Mouse (Mus musculus) hindbrain, postnatal 0 days (tissue): ENCODE data around the gene Slitrk6. TPM values are rescaled to one million over a fixed set of nuclear protein-coding genes. Genes with fewer than 3 reads are reported as not detected.

Experiments used
- ATAC-seq: fragments of 200-750 bp; cut with Nextera tagmentation; 2 replicates; pipeline ENCODE4 v1.8.0; 2017; ENCODE audit warnings: mild to moderate bottlenecking, moderate TSS enrichment, moderate library complexity
- DNase-seq: peaks from one replicate; pipeline ENCODE4 v3.0.0-alpha.2; 2015; ENCODE audit warnings: low spot score
- H3K27ac ChIP-seq: fragments of 300-500 bp; sonication (generic); 2 replicates; pipeline ENCODE4 v1.5.1; 2014; ENCODE audit warnings: mild to moderate bottlenecking
- H3K27me3 ChIP-seq: fragments of 300-500 bp; sonication (generic); 2 replicates; pipeline ENCODE4 v1.6.1; 2014; ENCODE audit warnings: low read length, mixed read lengths; ENCODE audit not compliant: insufficient read depth
- H3K36me3 ChIP-seq: fragments of 300-500 bp; sonication (generic); 2 replicates; pipeline ENCODE4 v1.6.1; 2014; ENCODE audit warnings: low read length, mixed read lengths; ENCODE audit not compliant: insufficient read depth
- H3K4me1 ChIP-seq: fragments of 300-500 bp; sonication (generic); 2 replicates; pipeline ENCODE4 v1.6.1; 2014; ENCODE audit warnings: antibody characterized with exemption, low read length, mixed read lengths; ENCODE audit not compliant: insufficient read depth
- H3K4me2 ChIP-seq: fragments of 300-500 bp; sonication (generic); 2 replicates; pipeline ENCODE4 v1.6.1; 2014; ENCODE audit warnings: low read depth, mild to moderate bottlenecking, low read length, moderate library complexity, mixed read lengths
- H3K4me3 ChIP-seq: fragments of 300-500 bp; sonication (generic); 2 replicates; pipeline ENCODE4 v1.5.1; 2014; ENCODE audit warnings: low read length
- H3K9ac ChIP-seq: fragments of 300-500 bp; sonication (generic); replicated peaks from 2 replicates; pipeline ENCODE4 v1.6.1; 2014; ENCODE audit warnings: mild to moderate bottlenecking, low read length, moderate library complexity, mixed read lengths
- H3K9me3 ChIP-seq: fragments of 300-500 bp; sonication (generic); 2 replicates; pipeline ENCODE4 v1.6.1; 2016; ENCODE audit warnings: low read length, mixed read lengths
- CTCF ChIP-seq: IDR thresholded peaks from 2 replicates; pipeline ENCODE4 v1.5.1; 2016; ENCODE audit warnings: antibody characterized with exemption, control low read depth, low read depth
- WGBS: fragments of 180-500 bp; shearing (Covaris S2); extraction: QIAGEN DNeasy Blood & Tissue Kit; methylation state at CpG from one replicate; pipeline ENCODE4 v1.1.7; 2014; 5-methylcytosine and 5-hydroxymethylcytosine counted together
- polyA plus RNA-seq: library from polyadenylated mRNA; unstranded; fragments of >200 nt; fragmentation: Nextera tagmentation; extraction: Ambion mirVana; gene quantifications from 2 replicates; pipeline ENCODE4 v1.2.1, GENCODE M21; 2015
- total RNA-seq: library from RNA; depleted of rRNA; stranded (reverse); fragments of >200 nt; gene quantifications from 2 replicates; pipeline ENCODE4 v1.2.3, GENCODE M21; 2014; rRNA removed

Slitrk6 gene
- 5.1 TPM in 2 replicates for total RNA-seq
- polyA plus RNA-seq: 1.7 and 2.1 TPM in 2 replicates

DNA sequence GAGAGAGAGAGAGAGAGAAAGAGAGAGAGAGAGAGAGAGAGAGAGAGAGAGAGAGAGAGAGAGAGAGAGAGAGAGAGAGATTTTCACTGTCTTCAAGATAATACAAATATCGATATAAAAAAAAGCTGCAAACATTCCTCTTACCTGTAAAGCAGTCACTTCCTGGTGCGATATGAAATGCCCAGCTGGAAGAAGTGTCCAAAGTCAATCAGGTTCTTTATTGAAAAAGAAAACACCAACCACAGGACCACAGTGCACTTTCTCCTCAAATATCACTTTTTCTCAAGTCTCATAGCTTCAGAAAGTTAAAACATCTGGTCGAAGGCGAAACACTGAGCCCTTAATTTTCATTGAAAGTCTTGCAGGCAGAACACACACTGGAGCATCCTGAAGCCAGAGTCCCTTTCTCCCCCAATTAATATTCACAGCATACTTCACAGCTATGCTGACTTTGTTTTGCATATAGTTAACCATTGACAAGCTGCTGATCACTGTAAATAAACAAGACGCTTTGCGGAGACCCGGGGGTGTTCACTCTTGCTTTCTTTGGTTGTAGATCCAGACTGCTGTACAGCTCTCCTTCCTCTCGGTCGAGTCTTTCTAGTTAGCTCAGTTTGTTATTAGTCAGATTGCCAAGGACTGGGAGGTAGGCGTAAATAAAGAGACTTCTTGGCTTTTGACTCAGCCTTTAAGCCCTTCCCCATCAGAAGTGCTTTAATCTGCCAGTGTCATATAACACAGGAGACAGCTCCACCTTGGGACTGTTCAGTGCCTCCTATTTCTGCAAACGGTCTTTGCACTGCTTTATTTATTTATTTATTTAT is at the start of gene Slitrk6:
Gene Slitrk6 (minus strand): TSS at position 666 of the 824 bp plus-strand sequence.
- H3K4me2 ChIP-seq: peak within 1 kb of the TSS; percentile 62
- peak; percentile 65 for TF ChIP-seq CTCF
- peak within 1 kb of the TSS; percentile 30; the same call in 1 of the 2 replicates for H3K9ac ChIP-seq
- H3K4me1 ChIP-seq: no peaks in the 10 kb centered on the region
- ATAC-seq (peak; percentile 96), DNase-seq (peak; percentile 79)
- 18% methylated on average over 11 of the region's 11 CpGs for WGBS
- H3K9me3 ChIP-seq: no peaks in the 10 kb centered on the region
- no peak within 1 kb of the TSS for H3K27ac ChIP-seq
- H3K36me3 ChIP-seq: no peaks in the 10 kb centered on the region
- peak within 1 kb of the TSS; percentile 47 for H3K4me3 ChIP-seq
- H3K27me3 ChIP-seq: no peaks in the 10 kb centered on the region

- peak; percentile 53 for DNase-seq
- Histone ChIP-seq H3K36me3 (no peaks in the 10 kb centered on the region), H3K27ac (no peak overlapping the region), H3K9me3 (no peaks in the 10 kb centered on the region), H3K4me2 (no peak overlapping the region), H3K4me1 (no peaks in the 10 kb centered on the region), H3K9ac (no peak overlapping the region), H3K4me3 (no peak overlapping the region), H3K27me3 (no peaks in the 10 kb centered on the region)
- ATAC-seq: no peak
- peak; percentile 48 for TF ChIP-seq CTCF
These were observed 22.6 kb upstream of the Slitrk6 start for GRCm38 (mm10) chr14:110777546-110777945.

DNA sequence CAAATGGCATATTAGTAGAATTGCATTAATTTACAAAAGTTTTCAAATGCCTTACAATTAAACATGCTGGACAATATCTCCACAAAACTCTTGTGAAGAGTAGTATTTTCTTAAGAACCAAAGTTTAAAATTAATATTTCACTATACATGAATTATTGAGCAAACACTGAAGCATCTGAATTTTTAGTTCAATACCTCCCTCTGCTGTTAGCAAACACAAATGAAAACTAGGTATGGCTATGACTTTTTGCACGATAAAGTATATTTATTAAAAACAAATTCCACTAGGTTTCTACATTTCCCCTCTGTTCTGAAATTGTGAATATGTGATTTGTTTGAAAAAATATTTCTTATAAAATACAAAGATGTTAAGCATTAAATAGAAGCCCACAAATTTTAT is 15.7 kb upstream of the Slitrk6 start:
- no peaks in the 10 kb centered on the region for H3K4me1 ChIP-seq
- H3K9me3 ChIP-seq: no peaks in the 10 kb centered on the region
- H3K27me3 ChIP-seq: no peaks in the 10 kb centered on the region
- H3K36me3 ChIP-seq: no peaks in the 10 kb centered on the region
- DNase-seq (no peak), ATAC-seq (no peak)
- WGBS: 81% methylated on average over 1 of the region's 1 CpGs
- no peak overlapping the region for H3K9ac ChIP-seq
- no peak overlapping the region for H3K4me3 ChIP-seq
- TF ChIP-seq CTCF: 0 out of 2 replicates have a peak, but pooled peaks have one; percentile 13
- H3K27ac ChIP-seq: no peak overlapping the region
- H3K4me2 ChIP-seq: no peak overlapping the region

- DNase-seq (peak; percentile 78), ATAC-seq (no peak)
- no peak overlapping the region for H3K4me2 ChIP-seq
- no peaks in the 10 kb centered on the region for H3K9me3 ChIP-seq
- H3K9ac ChIP-seq: no peak overlapping the region
- H3K27me3 ChIP-seq: no peaks in the 10 kb centered on the region
- WGBS: 21% methylated on average over 7 of the region's 7 CpGs
- H3K4me1 ChIP-seq: no peaks in the 10 kb centered on the region
- no peak overlapping the region for H3K4me3 ChIP-seq
- peak; percentile 66 for TF ChIP-seq CTCF
- H3K36me3 ChIP-seq: no peaks in the 10 kb centered on the region
- no peak overlapping the region for H3K27ac ChIP-seq
These were observed 7.8 kb upstream of the Slitrk6 start for GRCm38 (mm10) chr14:110762588-110763220.

DNA sequence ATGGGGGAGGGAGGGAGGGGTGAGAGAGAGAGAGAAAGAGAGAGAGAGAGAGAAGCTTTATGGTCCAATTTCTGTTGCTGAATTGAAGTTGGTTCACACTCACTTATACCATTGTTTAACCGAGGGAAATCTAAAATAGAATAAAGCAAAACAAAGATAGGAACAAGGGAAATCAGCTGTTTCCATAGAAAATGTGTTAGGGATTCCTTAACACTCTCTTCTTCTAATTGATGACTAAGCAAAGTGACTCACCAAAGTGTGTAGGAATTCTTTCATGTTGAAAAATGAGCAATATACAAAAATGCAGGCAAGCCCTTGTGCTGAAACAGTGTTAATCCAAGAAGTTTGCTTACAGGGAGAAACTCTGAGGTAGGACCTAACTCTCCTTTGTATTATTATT is 6.0 kb upstream of the Slitrk6 start:
- ATAC-seq: no peak
- no peak for TF ChIP-seq CTCF
- no peaks in the 10 kb centered on the region for H3K36me3 ChIP-seq
- no peaks in the 10 kb centered on the region for H3K27me3 ChIP-seq
- no peak for DNase-seq
- no peak overlapping the region for H3K4me2 ChIP-seq
- H3K9ac ChIP-seq: no peak overlapping the region
- no peaks in the 10 kb centered on the region for H3K9me3 ChIP-seq
- 60% methylated on average over 1 of the region's 1 CpGs for WGBS
- no peak overlapping the region for H3K4me3 ChIP-seq
- no peak overlapping the region for H3K27ac ChIP-seq
- no peaks in the 10 kb centered on the region for H3K4me1 ChIP-seq

DNA sequence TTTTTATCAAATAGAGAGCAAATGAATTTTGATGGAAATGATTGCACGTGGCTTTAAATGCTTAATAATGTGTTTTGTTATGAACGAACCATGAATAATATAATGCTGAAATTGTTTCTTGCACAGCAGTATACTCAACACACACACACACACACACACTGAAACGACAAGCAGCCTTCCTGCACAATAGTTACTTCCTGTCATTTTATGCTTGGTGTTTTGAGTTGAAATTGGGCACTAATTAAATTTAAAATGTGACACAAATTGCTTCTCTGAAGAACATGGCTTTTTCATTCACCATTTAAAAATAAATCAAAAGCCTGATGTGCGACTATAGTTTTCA is 330 bp upstream of the Slitrk6 start:
- ATAC-seq (peak; percentile 59), DNase-seq (no peak)
- Histone ChIP-seq H3K27ac (no peak overlapping the region), H3K27me3 (no peaks in the 10 kb centered on the region), H3K4me3 (peak overlapping the region; percentile 47), H3K4me1 (no peaks in the 10 kb centered on the region), H3K36me3 (no peaks in the 10 kb centered on the region), H3K9me3 (no peaks in the 10 kb centered on the region), H3K4me2 (peak overlapping the region; percentile 62), H3K9ac (no peak overlapping the region)
- 31% methylated on average over 4 of the region's 4 CpGs for WGBS
- TF ChIP-seq CTCF: no peak

DNA sequence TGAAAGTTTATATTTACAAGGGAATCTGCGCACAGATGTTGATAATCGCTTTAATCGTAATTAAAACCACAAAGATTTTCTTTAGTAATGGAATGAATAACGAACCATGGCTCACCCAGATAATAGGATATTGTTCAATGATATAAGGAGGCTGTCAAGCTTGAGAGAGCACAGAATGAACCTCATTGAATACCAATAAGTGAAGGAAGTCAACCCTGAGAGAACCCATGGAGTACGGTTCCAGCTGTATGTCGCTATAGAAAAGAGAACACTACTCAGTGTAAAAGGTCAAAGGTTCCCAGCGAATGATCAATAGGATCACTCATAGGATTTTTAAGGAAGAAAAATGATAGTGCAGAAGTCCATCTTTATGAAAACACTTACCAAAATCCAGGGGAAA is 15.1 kb downstream of the Slitrk6 start:
- H3K4me1 ChIP-seq: no peaks in the 10 kb centered on the region
- no peak overlapping the region for H3K4me3 ChIP-seq
- ATAC-seq: no peak
- H3K27me3 ChIP-seq: no peaks in the 10 kb centered on the region
- H3K4me2 ChIP-seq: no peak overlapping the region
- DNase-seq: no peak
- 18% methylated on average over 7 of the region's 7 CpGs for WGBS
- no peak overlapping the region for H3K27ac ChIP-seq
- no peaks in the 10 kb centered on the region for H3K9me3 ChIP-seq
- TF ChIP-seq CTCF: no peak
- no peaks in the 10 kb centered on the region for H3K36me3 ChIP-seq
- H3K9ac ChIP-seq: no peak overlapping the region
